Mouse (Mus musculus): ENCODE measurements around the gene Vmn1r207-ps. TPM values are rescaled to one million over a fixed set of nuclear protein-coding genes. Genes with fewer than 3 reads are reported as not detected.

The Vmn1r207-ps gene
- not detected for polyA plus RNA-seq (2015; fragmentation: Illumina TruSeq; extraction: RNeasy Lipid Tissue Mini Kit (QIAGEN cat#74804); ENCODE audit: insufficient read depth, low replicate concordance)

GRCm38 (mm10) chr13:22729529-22729928 lies at the start of gene Vmn1r207-ps:
Gene Vmn1r207-ps, minus strand, starts transcription at chr13:22729629.

GRCm38 (mm10) chr13:22777300-22777699 lies 47.9 kb upstream of the Vmn1r207-ps start, which contains the start of gene Vmn1r208:
Gene Vmn1r208, minus strand, starts transcription at chr13:22777400.

Other genes with a start within 250 kb of the Vmn1r207-ps start
- gene Vmn1r202, start 224.2 kb downstream of the Vmn1r207-ps start, polyA plus RNA-seq (2015; fragmentation: Illumina TruSeq; extraction: RNeasy Lipid Tissue Mini Kit (QIAGEN cat#74804); ENCODE audit: insufficient read depth, low replicate concordance): not detected
- gene Vmn1r203, start 211.5 kb downstream of the Vmn1r207-ps start, polyA plus RNA-seq (2015; fragmentation: Illumina TruSeq; extraction: RNeasy Lipid Tissue Mini Kit (QIAGEN cat#74804); ENCODE audit: insufficient read depth, low replicate concordance): 0.03 TPM
- gene Vmn1r204, start 176.4 kb downstream of the Vmn1r207-ps start, polyA plus RNA-seq (2015; fragmentation: Illumina TruSeq; extraction: RNeasy Lipid Tissue Mini Kit (QIAGEN cat#74804); ENCODE audit: insufficient read depth, low replicate concordance): not detected
- gene Vmn1r205, start 136.6 kb downstream of the Vmn1r207-ps start, polyA plus RNA-seq (2015; fragmentation: Illumina TruSeq; extraction: RNeasy Lipid Tissue Mini Kit (QIAGEN cat#74804); ENCODE audit: insufficient read depth, low replicate concordance): not detected
- gene Vmn1r206, start 105.4 kb downstream of the Vmn1r207-ps start, polyA plus RNA-seq (2015; fragmentation: Illumina TruSeq; extraction: RNeasy Lipid Tissue Mini Kit (QIAGEN cat#74804); ENCODE audit: insufficient read depth, low replicate concordance): not detected
- gene Vmn1r208, start 47.8 kb upstream of the Vmn1r207-ps start, polyA plus RNA-seq (2015; fragmentation: Illumina TruSeq; extraction: RNeasy Lipid Tissue Mini Kit (QIAGEN cat#74804); ENCODE audit: insufficient read depth, low replicate concordance): not detected
- not detected for gene Vmn1r209, start 80.1 kb upstream of the Vmn1r207-ps start, polyA plus RNA-seq (2015; fragmentation: Illumina TruSeq; extraction: RNeasy Lipid Tissue Mini Kit (QIAGEN cat#74804); ENCODE audit: insufficient read depth, low replicate concordance)
- gene Vmn1r210, start 101.7 kb upstream of the Vmn1r207-ps start, polyA plus RNA-seq (2015; fragmentation: Illumina TruSeq; extraction: RNeasy Lipid Tissue Mini Kit (QIAGEN cat#74804); ENCODE audit: insufficient read depth, low replicate concordance): not detected
- not detected for gene Vmn1r211, start 127.9 kb upstream of the Vmn1r207-ps start, polyA plus RNA-seq (2015; fragmentation: Illumina TruSeq; extraction: RNeasy Lipid Tissue Mini Kit (QIAGEN cat#74804); ENCODE audit: insufficient read depth, low replicate concordance)
- not detected for gene Vmn1r212, start 154.6 kb upstream of the Vmn1r207-ps start, polyA plus RNA-seq (2015; fragmentation: Illumina TruSeq; extraction: RNeasy Lipid Tissue Mini Kit (QIAGEN cat#74804); ENCODE audit: insufficient read depth, low replicate concordance)

Measured in spleen, adult 10 weeks (tissue).